Mouse (Mus musculus) bone marrow macrophage, adult 2 months (primary cell): ENCODE data around the gene Nav1.

Experiments used
- CTCF ChIP-seq: IDR thresholded peaks from 2 replicates; pipeline ENCODE4 v1.5.1; 2012; ENCODE audit warnings: low read depth, mild to moderate bottlenecking, low read length, moderate library complexity
- POLR2A ChIP-seq: IDR thresholded peaks from 2 replicates; pipeline ENCODE4 v1.6.1; 2012; ENCODE audit warnings: mild to moderate bottlenecking, low read depth, low read length, borderline replicate concordance

GRCm38 (mm10) chr1:135515633-135516238 is 91.4 kb downstream of the Nav1 start:
- TF ChIP-seq POLR2A = no peak
- no peak for TF ChIP-seq CTCF
